Mouse (Mus musculus): ENCODE data around the gene Tmem150b. TPM values are rescaled to one million over a fixed set of nuclear protein-coding genes. Genes with fewer than 3 reads are reported as not detected.

The Tmem150b gene
- polyA plus RNA-seq, 1 experiment from 2014 or later, result 0.11 TPM

DNA sequence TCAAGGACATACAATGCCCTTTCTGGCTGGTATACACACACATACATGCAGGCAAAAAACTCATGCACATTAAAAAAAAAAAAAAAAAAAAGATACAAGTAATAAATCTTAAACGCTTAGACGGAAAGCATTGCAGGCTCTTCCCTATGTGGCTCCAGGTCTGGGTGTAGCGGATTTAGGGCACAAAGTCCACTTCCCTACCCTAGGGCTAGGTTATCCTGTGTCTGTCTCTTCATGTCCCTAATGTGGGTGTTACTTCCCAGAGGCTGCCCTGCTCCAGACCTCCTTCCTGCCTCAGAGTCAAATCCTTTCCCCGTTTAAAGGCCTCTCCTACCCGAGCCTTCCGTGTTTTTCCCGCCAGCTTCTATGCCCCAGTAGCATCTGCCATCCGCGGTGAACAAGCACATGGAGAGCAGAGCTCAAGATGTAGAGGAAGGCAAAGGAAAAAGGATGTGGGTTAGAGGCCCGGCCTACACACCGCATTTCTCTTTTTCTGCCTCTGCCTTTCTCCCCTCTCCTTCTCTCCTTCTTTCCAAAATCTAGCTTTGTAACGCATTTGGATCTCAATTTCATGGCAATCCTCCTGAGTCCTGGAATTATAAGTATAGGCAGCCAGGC lies 50.8 kb downstream of the Tmem150b start:
- 93% methylated on average over 12 of the region's 12 CpGs for WGBS
- Histone ChIP-seq H3K27ac (no peak overlapping the region), H3K9me3 (no peaks in the 10 kb centered on the region), H3K4me1 (no peaks in the 10 kb centered on the region), H3K9ac (no peak overlapping the region), H3K4me2 (replicated peaks) (no peak overlapping the region), H3K4me3 (no peak overlapping the region), H3K27me3 (replicated peaks) (no peaks in the 10 kb centered on the region), H3K36me3 (peaks cover 55% of the 10 kb centered on the region)
- no peak for ATAC-seq (ENCODE audit: low FRiP score, low read depth)

DNA sequence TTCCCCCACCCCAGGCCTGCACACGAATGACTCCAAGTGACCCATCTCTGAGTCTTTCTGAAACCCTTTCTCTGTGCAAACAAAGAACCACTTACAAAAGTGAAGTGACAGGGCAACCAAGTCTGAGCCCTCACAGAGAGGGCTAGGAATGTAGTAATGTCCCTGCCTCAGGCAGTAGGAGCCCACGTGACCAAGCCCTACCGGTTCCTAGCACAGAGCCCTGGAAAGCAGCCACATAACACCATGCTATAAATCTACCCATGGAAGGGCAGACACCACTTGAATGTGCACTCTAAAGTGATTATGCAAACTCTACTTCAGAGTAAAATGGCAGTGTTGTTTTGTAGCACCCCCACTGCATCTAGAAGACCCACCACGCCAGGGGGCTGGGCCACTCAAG lies 53.1 kb downstream of the Tmem150b start:
- Histone ChIP-seq H3K4me2 (replicated peaks) (0 out of 2 replicates have a peak overlapping the region, but pooled peaks have one; percentile 0), H3K36me3 (peaks cover 63% of the 10 kb centered on the region), H3K27ac (no peak overlapping the region), H3K4me1 (no peaks in the 10 kb centered on the region), H3K9me3 (no peaks in the 10 kb centered on the region), H3K9ac (0 out of 2 replicates have a peak overlapping the region, but pooled peaks have one; percentile 13), H3K4me3 (no peak overlapping the region), H3K27me3 (replicated peaks) (no peaks in the 10 kb centered on the region)
- ATAC-seq (ENCODE audit: low FRiP score, low read depth), result peak; percentile 95
- 44% methylated on average over 4 of the region's 4 CpGs for WGBS

DNA sequence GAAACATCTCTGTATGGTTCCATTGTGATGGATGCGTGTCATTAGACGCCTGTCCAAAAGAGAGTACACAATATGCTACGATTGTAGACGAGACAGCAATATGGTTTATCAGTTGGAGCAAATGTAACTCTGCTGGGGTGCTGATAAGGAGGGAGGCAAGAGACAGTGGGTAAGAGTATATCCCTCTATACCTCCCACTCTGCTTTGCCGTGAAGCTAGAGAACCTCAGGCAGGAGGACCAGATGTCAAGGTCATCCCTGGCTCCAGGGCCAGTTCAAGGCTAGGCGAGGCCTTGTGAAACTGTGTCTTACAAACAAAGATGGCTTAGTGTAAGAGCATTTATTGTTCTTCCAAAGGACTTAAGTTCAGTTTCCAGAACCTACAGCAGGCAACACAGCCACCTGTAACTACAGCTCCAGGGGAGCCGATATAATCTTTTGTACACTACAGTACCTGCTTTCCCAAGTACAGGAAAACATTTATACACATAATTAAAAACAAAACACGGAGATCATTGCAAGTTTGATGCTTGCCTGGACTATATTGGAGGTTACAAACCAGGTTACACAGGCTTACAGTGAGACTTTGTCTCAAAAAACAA lies 54.3 kb downstream of the Tmem150b start:
- H3K27me3 ChIP-seq (replicated peaks), result no peaks in the 10 kb centered on the region
- WGBS, result 87% methylated on average over 8 of the region's 8 CpGs
- no peaks in the 10 kb centered on the region for H3K9me3 ChIP-seq
- H3K27ac ChIP-seq, result no peak overlapping the region
- no peaks in the 10 kb centered on the region for H3K4me1 ChIP-seq
- H3K4me3 ChIP-seq, result no peak overlapping the region
- H3K4me2 ChIP-seq (replicated peaks), result no peak overlapping the region
- H3K36me3 ChIP-seq, result peaks cover 65% of the 10 kb centered on the region
- H3K9ac ChIP-seq, result no peak overlapping the region
- no peak for ATAC-seq (ENCODE audit: low FRiP score, low read depth)

DNA sequence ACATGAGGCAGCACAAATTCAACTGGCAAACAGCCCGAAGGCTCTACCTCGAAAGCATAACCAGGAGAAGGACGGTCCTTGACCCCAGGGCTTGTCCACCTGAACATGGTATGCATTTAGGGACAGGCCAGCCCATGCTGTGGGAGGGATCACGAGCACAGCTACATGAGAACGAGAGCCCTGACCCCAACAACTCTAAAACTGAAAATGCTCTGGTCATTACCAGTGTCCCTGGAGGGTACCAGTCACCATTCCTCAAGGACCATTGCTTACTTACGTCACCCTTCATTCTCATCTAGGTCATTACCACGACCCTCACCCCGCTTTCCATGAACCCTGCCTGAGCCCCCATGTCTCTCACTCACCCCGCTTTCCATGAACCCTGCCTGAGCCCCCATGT lies 55.9 kb downstream of the Tmem150b start:
- Histone ChIP-seq H3K4me1 (no peaks in the 10 kb centered on the region), H3K9ac (no peak overlapping the region), H3K27me3 (replicated peaks) (no peaks in the 10 kb centered on the region), H3K27ac (no peak overlapping the region), H3K36me3 (peaks cover 62% of the 10 kb centered on the region), H3K4me3 (no peak overlapping the region), H3K9me3 (no peaks in the 10 kb centered on the region), H3K4me2 (replicated peaks) (no peak overlapping the region)
- ATAC-seq (ENCODE audit: low FRiP score, low read depth), result no peak
- WGBS, result 97% methylated on average over 9 of the region's 9 CpGs

DNA sequence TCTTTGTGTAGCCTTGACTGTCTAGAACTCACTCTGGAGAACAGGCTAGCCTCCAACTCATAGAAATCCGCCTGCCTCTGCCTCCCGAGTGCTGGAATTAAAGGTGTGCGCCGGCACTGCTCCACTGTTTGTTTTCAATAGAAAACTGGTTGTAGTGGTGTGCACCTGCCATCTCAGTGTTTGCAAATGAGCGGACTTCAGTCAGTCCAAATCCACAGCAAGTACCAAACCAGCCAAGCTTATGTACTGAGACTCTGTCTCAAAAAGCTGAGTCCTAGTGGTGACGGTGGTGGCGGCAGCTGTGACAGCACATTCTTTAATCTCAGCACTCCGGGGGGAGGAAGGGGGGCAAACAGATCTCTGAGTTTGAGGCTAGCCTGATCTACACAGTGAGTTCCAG lies 56.5 kb downstream of the Tmem150b start:
- ATAC-seq (ENCODE audit: low FRiP score, low read depth), result no peak
- no peak overlapping the region for H3K9ac ChIP-seq

DNA sequence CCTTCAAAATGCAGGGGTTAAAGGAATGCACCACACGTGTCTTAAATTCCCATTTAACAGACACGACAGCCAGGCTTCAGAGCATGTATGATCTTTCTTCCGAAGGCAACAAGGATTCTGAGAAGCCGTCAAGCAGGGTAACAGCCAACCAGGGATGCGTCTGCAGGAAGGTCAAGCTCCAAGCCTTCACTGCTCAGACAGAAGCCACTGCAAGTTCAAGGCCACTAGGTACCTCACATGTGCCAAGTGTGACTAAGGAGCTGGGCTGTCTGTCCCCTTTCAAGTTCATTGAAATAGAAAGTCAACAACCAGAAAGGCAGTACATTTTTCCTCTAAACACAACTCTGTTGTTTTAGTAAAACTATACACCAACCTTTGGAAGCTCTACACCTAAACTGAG lies 58.2 kb downstream of the Tmem150b start:
- Histone ChIP-seq H3K4me2 (replicated peaks) (no peak overlapping the region), H3K36me3 (peaks cover 69% of the 10 kb centered on the region), H3K27me3 (replicated peaks) (no peaks in the 10 kb centered on the region), H3K4me1 (no peaks in the 10 kb centered on the region), H3K4me3 (no peak overlapping the region), H3K27ac (no peak overlapping the region), H3K9me3 (no peaks in the 10 kb centered on the region), H3K9ac (no peak overlapping the region)
- WGBS, result 95% methylated on average over 5 of the region's 5 CpGs
- no peak for ATAC-seq (ENCODE audit: low FRiP score, low read depth)

More for the DNA sequence above, 56.5 kb downstream of the Tmem150b start:
- Histone ChIP-seq H3K27ac (no peak overlapping the region), H3K27me3 (replicated peaks) (no peaks in the 10 kb centered on the region), H3K9me3 (no peaks in the 10 kb centered on the region), H3K4me1 (no peaks in the 10 kb centered on the region), H3K36me3 (peaks cover 61% of the 10 kb centered on the region), H3K4me2 (replicated peaks) (no peak overlapping the region), H3K4me3 (no peak overlapping the region)
- WGBS, result 95% methylated on average over 8 of the region's 8 CpGs

DNA sequence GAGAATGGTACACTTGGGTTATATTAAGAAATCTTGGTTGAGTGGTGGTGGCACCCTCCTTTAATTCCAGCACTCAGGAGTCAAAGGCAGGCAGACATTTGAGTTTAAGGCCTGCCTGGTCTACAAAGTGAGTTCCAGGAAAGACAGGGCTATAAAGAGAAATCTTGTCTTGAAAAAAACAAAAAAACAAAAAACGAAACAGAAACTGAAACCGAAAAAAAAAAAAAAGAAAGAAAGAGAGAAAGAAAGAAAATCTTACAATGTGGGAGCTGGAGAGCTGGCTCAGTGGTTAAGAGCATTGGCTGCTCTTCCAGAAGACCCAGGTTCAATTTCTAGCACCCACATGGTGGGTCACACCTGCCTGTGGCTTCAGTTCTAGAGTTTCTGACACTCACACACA lies 61.3 kb downstream of the Tmem150b start:
- H3K4me2 ChIP-seq (replicated peaks), result no peak overlapping the region
- H3K4me3 ChIP-seq, result no peak overlapping the region
- no peaks in the 10 kb centered on the region for H3K9me3 ChIP-seq
- 93% methylated on average over 2 of the region's 2 CpGs for WGBS
- no peak for ATAC-seq (ENCODE audit: low FRiP score, low read depth)
- H3K9ac ChIP-seq, result no peak overlapping the region
- no peaks in the 10 kb centered on the region for H3K27me3 ChIP-seq (replicated peaks)
- peaks cover 5% of the 10 kb centered on the region; the same call in 1 of the 2 replicates for H3K4me1 ChIP-seq
- H3K27ac ChIP-seq, result no peak overlapping the region
- H3K36me3 ChIP-seq, result peaks cover 46% of the 10 kb centered on the region

DNA sequence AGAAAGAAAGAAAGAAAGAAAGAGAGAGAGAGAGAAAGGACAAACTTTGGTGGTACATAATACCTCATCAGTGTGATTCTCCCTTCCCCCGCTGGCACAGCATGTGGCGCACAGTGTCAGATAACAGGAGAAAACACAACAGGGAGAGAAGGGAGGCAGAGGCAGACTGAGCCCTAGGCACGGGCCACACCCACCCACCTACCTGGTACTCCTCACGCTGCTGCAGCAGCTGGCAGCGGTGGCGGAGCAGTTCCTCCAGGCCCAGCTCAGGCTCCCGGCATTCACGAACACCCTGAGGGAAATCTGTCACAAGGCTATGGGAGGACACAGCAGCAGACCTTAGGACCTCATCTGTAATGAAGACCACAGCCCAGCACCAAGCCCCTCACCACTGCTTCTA lies 61.9 kb downstream of the Tmem150b start:
- Histone ChIP-seq H3K9me3 (no peaks in the 10 kb centered on the region), H3K4me3 (no peak overlapping the region), H3K9ac (no peak overlapping the region), H3K27ac (no peak overlapping the region), H3K4me2 (replicated peaks) (no peak overlapping the region), H3K4me1 (peaks cover 5% of the 10 kb centered on the region; the same call in 1 of the 2 replicates), H3K36me3 (peaks cover 41% of the 10 kb centered on the region), H3K27me3 (replicated peaks) (no peaks in the 10 kb centered on the region)
- no peak for ATAC-seq (ENCODE audit: low FRiP score, low read depth)
- WGBS, result 83% methylated on average over 8 of the region's 8 CpGs

DNA sequence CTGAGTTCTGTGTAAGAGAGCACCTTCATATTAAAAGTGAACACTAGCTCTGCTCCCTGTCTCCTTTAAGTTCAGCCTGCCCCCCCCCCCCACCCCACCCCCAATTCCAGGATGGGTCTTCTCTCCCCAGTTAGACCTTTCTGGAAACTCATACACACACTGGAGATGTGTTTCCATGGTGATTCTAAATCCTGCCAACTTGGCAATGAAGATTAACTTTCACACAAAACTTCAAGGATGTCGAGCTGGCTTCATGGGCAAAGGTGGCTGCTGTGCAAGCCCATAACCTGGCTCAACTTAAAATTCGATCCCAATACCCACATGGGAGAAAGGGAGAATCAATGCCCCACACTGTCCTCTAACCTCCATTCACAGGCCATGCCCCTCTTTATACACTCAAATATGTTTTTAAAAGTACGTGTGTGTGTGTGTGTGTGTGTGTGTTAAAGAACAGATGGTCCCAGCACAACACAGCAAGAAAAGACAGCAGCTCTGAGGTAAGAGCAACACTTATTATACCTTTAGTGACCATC lies 65.1 kb downstream of the Tmem150b start:
- Histone ChIP-seq H3K9ac (peak overlapping the region; percentile 91; the same call in 1 of the 2 replicates), H3K4me3 (peak overlapping the region; percentile 88)
- WGBS, result 67% methylated on average over 3 of the region's 3 CpGs

DNA sequence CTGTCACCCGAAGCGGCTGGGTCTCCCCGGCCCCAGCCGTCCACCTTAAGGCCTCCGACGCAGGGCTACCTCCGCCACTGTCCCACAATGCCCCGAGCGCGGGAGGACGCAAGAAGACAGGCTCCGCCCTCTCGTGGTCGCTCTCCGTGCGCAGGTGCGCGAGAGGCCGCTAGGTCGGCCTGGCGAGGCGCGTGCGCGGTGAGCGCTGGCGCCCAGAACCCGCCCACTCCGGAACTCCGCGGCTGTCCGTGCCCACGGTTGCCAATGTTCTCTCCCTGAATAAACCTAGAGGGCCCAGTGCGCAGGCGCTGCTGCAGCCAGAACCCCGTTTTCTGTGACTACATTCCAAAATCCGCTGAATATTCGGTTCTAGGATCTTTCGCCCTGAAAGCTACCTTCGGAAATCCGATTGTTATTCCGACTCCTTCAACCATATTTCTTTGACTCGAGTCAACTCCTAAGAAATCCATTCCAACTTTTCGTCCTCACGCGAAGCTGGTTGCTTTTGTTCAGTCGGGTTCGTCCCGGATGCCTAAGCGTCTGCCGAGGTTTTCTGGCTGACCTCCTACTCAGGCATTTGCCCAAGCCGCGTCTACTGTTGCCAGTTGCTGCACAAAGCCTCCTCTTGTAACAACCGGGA lies 66.0 kb downstream of the Tmem150b start, which contains the start of gene Ppp6r1:
TSS of gene Ppp6r1 (minus strand) at position 108 of the 640 bp plus-strand sequence.
- Histone ChIP-seq H3K36me3 (peaks cover 14% of the 10 kb centered on the region; the same call in 1 of the 2 replicates), H3K27me3 (replicated peaks) (no peaks in the 10 kb centered on the region), H3K4me3 (peak within 1 kb of the TSS; percentile 88), H3K9ac (peak within 1 kb of the TSS; percentile 91), H3K9me3 (no peaks in the 10 kb centered on the region), H3K27ac (peak within 1 kb of the TSS; percentile 88), H3K4me2 (replicated peaks) (peak within 1 kb of the TSS; percentile 97), H3K4me1 (peaks cover 32% of the 10 kb centered on the region)
- under 1% methylated on average over 54 of the region's 54 CpGs for WGBS
- ATAC-seq (ENCODE audit: low FRiP score, low read depth), result peak; percentile 98

More for the DNA sequence above, 65.1 kb downstream of the Tmem150b start:
- H3K27me3 ChIP-seq (replicated peaks), result no peaks in the 10 kb centered on the region
- peaks cover 32% of the 10 kb centered on the region for H3K4me1 ChIP-seq
- peak overlapping the region; percentile 97 for H3K4me2 ChIP-seq (replicated peaks)
- no peak for ATAC-seq (ENCODE audit: low FRiP score, low read depth)
- peak overlapping the region; percentile 88; the same call in 1 of the 2 replicates for H3K27ac ChIP-seq
- no peaks in the 10 kb centered on the region for H3K9me3 ChIP-seq
- H3K36me3 ChIP-seq, result peaks cover 21% of the 10 kb centered on the region

DNA sequence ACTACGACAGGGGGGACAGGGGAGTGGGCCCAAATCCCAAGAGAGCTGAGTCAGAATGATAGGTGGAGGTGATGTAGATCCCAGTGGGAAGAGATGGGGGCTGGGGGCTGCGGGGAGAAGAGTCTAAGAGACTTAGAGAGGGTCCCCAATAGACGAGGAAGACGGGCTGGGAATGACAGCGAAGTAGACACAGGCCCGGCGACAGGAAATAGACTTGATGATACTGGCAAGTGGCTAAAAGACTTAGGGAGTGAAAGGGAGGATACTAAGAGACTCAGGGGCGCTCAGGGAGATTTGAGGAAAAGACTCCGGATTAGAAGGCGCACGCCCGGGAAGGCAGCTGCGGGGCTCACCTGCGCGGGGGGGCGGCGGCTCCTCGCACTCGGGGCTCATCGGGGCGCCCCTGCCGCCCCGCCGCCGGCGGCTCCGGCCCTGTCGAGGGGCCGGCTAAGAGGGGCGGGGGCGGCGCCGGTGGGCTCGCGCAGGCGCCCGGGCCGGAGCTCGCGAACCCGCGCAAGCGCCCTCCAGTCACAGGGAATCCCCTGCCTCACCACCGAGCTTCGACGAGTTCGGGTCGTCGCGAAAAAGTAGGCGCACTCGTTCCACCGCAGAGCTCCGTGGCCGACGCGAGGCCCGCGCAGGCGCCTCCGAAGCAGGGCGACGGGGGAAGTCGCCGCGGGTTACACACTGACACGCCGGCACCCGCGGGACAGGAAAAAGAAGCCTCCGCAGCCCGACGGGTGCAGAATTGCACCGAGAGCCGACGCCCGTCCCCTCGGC lies 66.7 kb downstream of the Tmem150b start:
- Histone ChIP-seq H3K9ac (peak overlapping the region; percentile 91), H3K36me3 (peaks cover 9% of the 10 kb centered on the region; the same call in 1 of the 2 replicates), H3K27ac (peak overlapping the region; percentile 88), H3K27me3 (replicated peaks) (no peaks in the 10 kb centered on the region), H3K9me3 (no peaks in the 10 kb centered on the region), H3K4me3 (peak overlapping the region; percentile 88), H3K4me1 (peaks cover 32% of the 10 kb centered on the region), H3K4me2 (replicated peaks) (peak overlapping the region; percentile 97)
- peak; percentile 82 for ATAC-seq (ENCODE audit: low FRiP score, low read depth)
- under 1% methylated on average over 75 of the region's 78 CpGs for WGBS
